Mouse (Mus musculus) testis, adult 2 months (tissue): ENCODE measurements around the gene Hsbp1.

ENCODE experiments used
- CTCF ChIP-seq: fragments of 200-500 bp; IDR thresholded peaks from 2 replicates; pipeline ENCODE4 v1.5.1; 2012; ENCODE audit warnings: low read depth, mild to moderate bottlenecking, inconsistent platforms, low read length, moderate library complexity; ENCODE audit not compliant: control insufficient read depth, insufficient read depth, insufficient replicate concordance
- POLR2A ChIP-seq: fragments of 200-500 bp; IDR thresholded peaks from 2 replicates; pipeline ENCODE4 v1.6.1; 2012; ENCODE audit warnings: low read depth, mild to moderate bottlenecking, inconsistent platforms, low read length, moderate library complexity; ENCODE audit not compliant: control insufficient read depth

DNA sequence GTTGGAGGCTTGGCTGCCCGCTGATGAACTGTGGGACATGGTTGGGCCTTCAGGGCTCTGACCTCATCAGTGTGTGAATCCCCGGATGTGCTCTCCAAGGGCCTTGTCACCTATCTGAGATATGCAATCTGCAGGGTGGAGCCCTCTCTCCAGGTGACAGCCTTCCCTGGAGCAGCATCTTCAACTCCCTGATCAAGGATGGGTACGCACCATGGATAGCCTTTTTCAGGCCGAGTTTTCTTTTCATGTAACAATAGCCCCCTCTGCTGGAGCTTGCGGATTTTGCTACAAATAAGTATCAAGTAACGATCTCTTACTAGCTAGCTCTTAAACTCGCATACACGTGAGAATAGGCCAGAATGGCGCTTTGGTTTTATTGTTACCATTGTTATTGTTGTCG is 40.2 kb downstream of the Hsbp1 start:
- TF ChIP-seq CTCF (no peak), POLR2A (no peak)
